Mouse (Mus musculus) kidney, embryonic 14.5 days (tissue): ENCODE measurements at regions not wholly inside any gene's neighbourhood (a gene's known extent, or its start where the extent isn't known, plus 50 kb on each side); places are given as distances from the start of the nearest gene placed in this dataset.

Source experiments
- ATAC-seq: fragments of 200-750 bp; cut with Nextera tagmentation; 2 replicates; pipeline ENCODE4 v1.8.0; 2017; ENCODE audit warnings: moderate number of reproducible peaks, mild to moderate bottlenecking, moderate TSS enrichment, moderate library complexity; ENCODE audit not compliant: low FRiP score, low TSS enrichment
- H3K27ac ChIP-seq: fragments of 300-500 bp; sonication (generic); 2 replicates; pipeline ENCODE4 v1.5.1; 2014; ENCODE audit warnings: low read depth, mild to moderate bottlenecking, low read length, moderate library complexity, mixed read lengths
- H3K27me3 ChIP-seq: fragments of 300-500 bp; sonication (generic); 2 replicates; pipeline ENCODE4 v1.6.1; 2014; ENCODE audit warnings: mild to moderate bottlenecking, low read length; ENCODE audit not compliant: control insufficient read depth, insufficient read depth
- H3K36me3 ChIP-seq: fragments of 300-500 bp; sonication (generic); 2 replicates; pipeline ENCODE4 v1.6.1; 2014; ENCODE audit warnings: low read length, mixed read lengths; ENCODE audit not compliant: control insufficient read depth, insufficient read depth
- H3K4me1 ChIP-seq: fragments of 300-500 bp; sonication (generic); 2 replicates; pipeline ENCODE4 v1.6.1; 2014; ENCODE audit warnings: low read length, mixed read lengths; ENCODE audit not compliant: control insufficient read depth, insufficient read depth
- H3K4me2 ChIP-seq: fragments of 300-500 bp; sonication (generic); replicated peaks from 2 replicates; pipeline ENCODE4 v1.6.1; 2014; ENCODE audit warnings: low read depth, mild to moderate bottlenecking, low read length
- H3K4me3 ChIP-seq: fragments of 300-500 bp; sonication (generic); 2 replicates; pipeline ENCODE4 v1.5.1; 2014; ENCODE audit warnings: mild to moderate bottlenecking, low read length
- H3K9ac ChIP-seq: fragments of 300-500 bp; sonication (generic); 2 replicates; pipeline ENCODE4 v1.6.1; 2014; ENCODE audit warnings: low read depth, mild to moderate bottlenecking, low read length, moderate library complexity
- H3K9me3 ChIP-seq: fragments of 300-500 bp; sonication (generic); 2 replicates; pipeline ENCODE4 v1.6.1; 2016; ENCODE audit warnings: low read length; ENCODE audit not compliant: control insufficient read depth
- WGBS: fragments of 180-500 bp; shearing (Covaris S2); extraction: QIAGEN DNeasy Blood & Tissue Kit; methylation state at CpG from one replicate; pipeline ENCODE4 v1.1.7; 2014; 5-methylcytosine and 5-hydroxymethylcytosine counted together

GRCm38 (mm10) chr1:137488226-137488625 lies 528.0 kb upstream of the Nr5a2 start:
- Histone ChIP-seq H3K4me3 (no peak overlapping the region), H3K27ac (no peak overlapping the region), H3K27me3 (no peaks in the 10 kb centered on the region), H3K36me3 (no peaks in the 10 kb centered on the region), H3K4me2 (no peak overlapping the region), H3K9ac (no peak overlapping the region), H3K4me1 (no peaks in the 10 kb centered on the region), H3K9me3 (no peaks in the 10 kb centered on the region)
- 25% methylated on average over 5 of the region's 5 CpGs for WGBS
- ATAC-seq = peak; percentile 55; the same call in 1 of the 2 replicates

- H3K4me2 ChIP-seq = no peak overlapping the region
- H3K4me3 ChIP-seq = no peak overlapping the region
- no peaks in the 10 kb centered on the region for H3K36me3 ChIP-seq
- no peak overlapping the region for H3K27ac ChIP-seq
- H3K9ac ChIP-seq = no peak overlapping the region
- H3K9me3 ChIP-seq = no peaks in the 10 kb centered on the region
- no peaks in the 10 kb centered on the region for H3K27me3 ChIP-seq
- no peaks in the 10 kb centered on the region for H3K4me1 ChIP-seq
- 11% methylated on average over 1 of the region's 1 CpGs for WGBS
- ATAC-seq = no peak
Measured at GRCm38 (mm10) chr1:137478459-137478858, 518.2 kb upstream of the Nr5a2 start.

GRCm38 (mm10) chr1:137477239-137477638 lies 517.0 kb upstream of the Nr5a2 start:
- ATAC-seq = no peak
- Histone ChIP-seq H3K9me3 (no peaks in the 10 kb centered on the region), H3K4me2 (no peak overlapping the region), H3K9ac (no peak overlapping the region), H3K27ac (no peak overlapping the region), H3K27me3 (no peaks in the 10 kb centered on the region), H3K4me1 (no peaks in the 10 kb centered on the region), H3K4me3 (no peak overlapping the region), H3K36me3 (no peaks in the 10 kb centered on the region)
- WGBS = 83% methylated on average over 3 of the region's 3 CpGs

GRCm38 (mm10) chr1:137474858-137475257 lies 514.6 kb upstream of the Nr5a2 start:
- Histone ChIP-seq H3K4me1 (no peaks in the 10 kb centered on the region), H3K27me3 (no peaks in the 10 kb centered on the region), H3K4me2 (no peak overlapping the region), H3K27ac (no peak overlapping the region), H3K36me3 (no peaks in the 10 kb centered on the region), H3K4me3 (no peak overlapping the region), H3K9ac (no peak overlapping the region), H3K9me3 (no peaks in the 10 kb centered on the region)
- no peak for ATAC-seq
- WGBS = 88% methylated on average over 4 of the region's 4 CpGs

- Histone ChIP-seq H3K4me1 (no peaks in the 10 kb centered on the region), H3K4me3 (no peak overlapping the region)
- WGBS = 87% methylated on average over 4 of the region's 4 CpGs
Measured at GRCm38 (mm10) chr1:137473800-137474685, 513.8 kb upstream of the Nr5a2 start.

GRCm38 (mm10) chr1:137464971-137465370 lies 504.7 kb upstream of the Nr5a2 start:
- Histone ChIP-seq H3K27ac (no peak overlapping the region), H3K4me1 (no peaks in the 10 kb centered on the region), H3K27me3 (no peaks in the 10 kb centered on the region), H3K9me3 (no peaks in the 10 kb centered on the region), H3K36me3 (no peaks in the 10 kb centered on the region), H3K4me2 (no peak overlapping the region), H3K9ac (no peak overlapping the region), H3K4me3 (no peak overlapping the region)
- WGBS = 72% methylated on average over 5 of the region's 5 CpGs
- no peak for ATAC-seq

More at GRCm38 (mm10) chr1:137473800-137474685, 513.8 kb upstream of the Nr5a2 start:
- Histone ChIP-seq H3K27me3 (no peaks in the 10 kb centered on the region), H3K4me2 (no peak overlapping the region), H3K27ac (no peak overlapping the region), H3K9ac (no peak overlapping the region), H3K36me3 (no peaks in the 10 kb centered on the region), H3K9me3 (no peaks in the 10 kb centered on the region)
- no peak for ATAC-seq

- no peaks in the 10 kb centered on the region for H3K9me3 ChIP-seq
- 67% methylated on average over 1 of the region's 1 CpGs for WGBS
- no peak overlapping the region for H3K4me2 ChIP-seq
- no peak overlapping the region for H3K4me3 ChIP-seq
- no peak overlapping the region for H3K27ac ChIP-seq
- H3K27me3 ChIP-seq = no peaks in the 10 kb centered on the region
- no peak for ATAC-seq
- H3K9ac ChIP-seq = no peak overlapping the region
- no peaks in the 10 kb centered on the region for H3K36me3 ChIP-seq
- no peaks in the 10 kb centered on the region for H3K4me1 ChIP-seq
Measured at GRCm38 (mm10) chr1:137461189-137461588, 500.9 kb upstream of the Nr5a2 start.

GRCm38 (mm10) chr1:137453446-137454208 lies 493.4 kb upstream of the Nr5a2 start:
- Histone ChIP-seq H3K9me3 (no peaks in the 10 kb centered on the region), H3K4me1 (no peaks in the 10 kb centered on the region), H3K4me2 (no peak overlapping the region), H3K27ac (no peak overlapping the region), H3K9ac (no peak overlapping the region), H3K27me3 (no peaks in the 10 kb centered on the region), H3K4me3 (no peak overlapping the region), H3K36me3 (no peaks in the 10 kb centered on the region)
- no peak for ATAC-seq
- 75% methylated on average over 7 of the region's 7 CpGs for WGBS

- Histone ChIP-seq H3K9ac (no peak overlapping the region), H3K9me3 (no peaks in the 10 kb centered on the region), H3K27me3 (no peaks in the 10 kb centered on the region), H3K4me3 (no peak overlapping the region), H3K27ac (no peak overlapping the region), H3K4me2 (no peak overlapping the region), H3K36me3 (no peaks in the 10 kb centered on the region), H3K4me1 (no peaks in the 10 kb centered on the region)
- WGBS = 78% methylated on average over 1 of the region's 1 CpGs
- ATAC-seq = no peak
Measured at GRCm38 (mm10) chr1:137452749-137453148, 492.5 kb upstream of the Nr5a2 start.
